Mouse (Mus musculus): ENCODE measurements around the gene Tagap.
A peak's percentile ranks its signal among the peaks of the same experiment; 100 is the strongest.

Gene Tagap

DNA sequence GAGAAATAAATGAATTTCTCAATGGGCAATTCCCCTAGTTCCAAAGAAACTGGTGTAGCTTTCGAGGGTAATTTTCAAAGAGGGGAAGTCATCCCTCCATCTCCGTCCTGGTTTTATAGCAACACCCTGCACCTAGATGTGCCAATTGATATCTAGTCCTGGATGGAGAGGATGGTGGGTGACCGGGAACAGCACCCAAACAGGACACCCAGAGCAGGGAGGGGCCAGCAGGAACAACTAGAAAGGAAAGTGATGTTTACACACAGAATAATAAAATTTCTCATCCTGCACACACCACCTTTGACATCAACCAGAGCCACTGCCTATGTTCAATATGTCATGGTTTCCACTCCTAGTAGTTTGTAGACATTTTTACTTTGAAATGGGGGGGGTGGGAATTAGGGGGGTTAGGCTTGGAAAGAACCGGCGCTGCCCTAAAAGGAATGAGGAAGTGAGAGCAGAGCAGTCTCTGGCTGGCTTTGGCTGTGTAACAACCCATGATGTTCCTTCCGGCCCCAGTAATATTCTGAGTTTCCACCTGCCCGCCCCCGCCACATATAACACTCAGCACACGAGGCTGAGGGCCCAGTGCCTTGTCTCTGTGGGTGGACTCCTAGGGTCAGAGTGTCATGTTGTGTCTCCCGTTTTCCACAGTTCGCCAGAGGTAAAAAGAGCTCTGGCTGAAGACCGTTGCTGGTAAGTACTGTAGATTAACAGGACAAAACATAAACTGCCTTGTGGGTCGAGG is at the start of gene Tagap:
TSS of gene Tagap (plus strand) at position 588 of the 748 bp plus-strand sequence.
- no peak for DNase-seq

DNA sequence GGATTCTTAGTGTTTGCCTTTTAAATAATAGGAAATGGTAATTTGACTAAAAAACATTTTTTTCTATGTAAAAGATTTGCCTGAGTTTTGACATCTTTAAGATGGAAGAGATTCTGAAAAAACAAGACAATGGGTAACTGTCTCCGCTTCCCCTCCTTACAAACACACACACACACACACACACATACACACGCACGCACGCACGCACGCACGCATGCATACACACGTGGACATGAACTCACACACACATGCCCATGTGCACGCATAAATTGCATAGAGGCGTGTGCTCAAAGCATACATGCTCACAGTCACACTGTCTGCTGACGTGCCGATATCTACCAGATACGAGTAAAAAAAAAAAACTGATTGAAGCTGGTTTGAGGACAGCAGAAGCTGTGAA is 49.3 kb upstream of the Tagap start:
- DNase-seq, result no peak

DNA sequence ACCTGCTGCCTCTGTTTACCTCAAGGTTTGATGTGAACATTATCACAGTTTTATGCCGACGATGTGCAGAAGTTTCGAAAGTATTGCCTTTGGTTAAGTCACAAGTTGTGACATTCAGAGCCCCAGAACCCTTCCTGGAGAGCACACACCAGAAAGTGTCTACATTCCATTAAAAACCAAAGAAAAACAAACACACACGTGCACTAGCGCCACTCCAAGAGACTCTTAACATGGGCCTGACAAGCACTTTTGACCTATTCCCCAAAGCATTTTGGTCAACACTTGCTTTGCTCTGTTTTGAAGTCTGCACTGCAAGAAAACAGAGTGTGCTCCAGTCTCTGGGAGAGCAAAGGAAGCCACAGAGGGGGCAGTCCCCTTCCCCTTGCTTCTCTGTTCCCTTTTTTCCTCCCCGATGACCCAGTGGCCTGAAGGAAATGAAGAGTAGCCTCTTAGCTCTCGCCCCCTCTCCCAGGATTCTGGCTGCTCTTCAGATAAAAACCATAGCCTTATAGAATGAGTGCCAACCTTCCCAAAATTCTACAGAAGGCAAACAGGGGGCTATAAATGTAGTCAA is 48.5 kb upstream of the Tagap start:
- DNase-seq, result no peak

DNA sequence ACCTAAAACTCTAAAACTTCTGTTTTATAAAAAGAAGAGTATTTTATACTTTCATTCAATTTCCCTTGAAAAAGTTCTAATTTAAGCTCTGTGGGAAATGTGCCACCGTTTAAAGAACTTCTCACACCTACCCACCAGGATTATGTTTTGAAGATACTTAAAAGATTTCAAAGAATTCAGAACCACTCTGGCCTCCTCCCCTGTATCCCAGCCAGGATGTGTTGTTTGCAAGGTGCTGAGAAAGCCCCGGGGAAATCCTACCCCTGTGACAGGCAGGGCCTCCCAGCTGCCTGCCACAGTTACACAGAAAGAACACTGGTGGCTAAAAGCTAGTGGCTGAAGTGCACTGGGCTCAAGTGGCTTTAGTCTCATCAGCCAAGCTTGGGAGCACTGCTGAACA is 47.9 kb upstream of the Tagap start:
- no peak for DNase-seq

DNA sequence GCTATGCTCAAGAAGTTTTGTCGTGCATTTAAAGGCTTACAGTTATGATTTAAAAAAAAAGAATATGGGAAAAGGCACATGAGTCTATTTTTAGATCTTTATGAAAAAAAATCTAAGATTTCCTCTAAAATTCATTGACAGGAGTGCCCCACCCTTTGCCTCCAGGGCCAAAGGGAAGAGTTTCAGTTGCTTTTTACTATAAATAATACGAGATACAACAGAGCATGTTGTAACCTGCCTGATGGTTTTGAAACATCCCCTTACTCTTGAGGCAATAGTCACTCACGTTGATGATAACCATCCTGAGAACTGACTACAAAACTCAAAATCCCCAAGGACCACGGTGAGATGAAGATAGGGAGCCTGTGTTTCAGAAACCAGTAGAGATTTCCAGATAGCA is 46.3 kb upstream of the Tagap start:
- no peak for DNase-seq

DNA sequence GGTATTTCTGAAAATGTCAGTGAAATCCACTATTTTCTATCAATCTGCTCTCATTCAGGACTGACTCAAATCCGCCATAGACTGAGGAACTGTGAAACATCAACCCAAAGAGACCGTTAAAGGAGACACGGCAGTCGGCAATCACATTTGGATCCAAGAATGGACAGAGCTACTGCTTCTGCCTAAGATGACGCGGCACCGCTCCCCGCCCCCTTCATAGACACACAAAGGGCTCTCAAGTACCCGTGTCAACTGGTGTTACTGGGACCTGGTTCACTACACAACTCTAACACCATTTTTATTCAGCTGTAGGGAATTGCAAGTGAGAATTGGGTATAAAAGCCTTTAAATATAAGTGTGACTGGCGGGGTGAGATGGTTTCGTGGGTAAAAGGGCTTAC is 42.7 kb upstream of the Tagap start:
- DNase-seq, result no peak

DNA sequence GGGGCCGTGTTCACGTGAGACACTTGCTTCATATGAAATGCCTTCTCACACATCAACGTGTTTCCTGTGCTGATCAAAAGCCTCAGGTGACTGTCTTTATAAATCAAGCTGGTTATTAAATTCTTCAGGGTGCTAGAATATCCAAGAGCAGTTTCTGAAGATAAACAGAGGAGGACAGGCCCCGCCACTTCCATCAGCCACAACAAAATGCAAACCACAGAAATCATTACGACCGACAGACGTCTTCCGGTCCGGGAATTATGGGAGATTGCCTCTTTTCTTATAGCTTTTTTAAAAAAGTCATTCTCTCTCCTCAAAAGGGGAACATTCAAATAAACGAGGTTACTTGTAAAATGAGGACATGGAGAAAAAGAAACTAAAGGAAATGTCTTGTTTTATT is 41.2 kb upstream of the Tagap start:
- DNase-seq, result no peak

DNA sequence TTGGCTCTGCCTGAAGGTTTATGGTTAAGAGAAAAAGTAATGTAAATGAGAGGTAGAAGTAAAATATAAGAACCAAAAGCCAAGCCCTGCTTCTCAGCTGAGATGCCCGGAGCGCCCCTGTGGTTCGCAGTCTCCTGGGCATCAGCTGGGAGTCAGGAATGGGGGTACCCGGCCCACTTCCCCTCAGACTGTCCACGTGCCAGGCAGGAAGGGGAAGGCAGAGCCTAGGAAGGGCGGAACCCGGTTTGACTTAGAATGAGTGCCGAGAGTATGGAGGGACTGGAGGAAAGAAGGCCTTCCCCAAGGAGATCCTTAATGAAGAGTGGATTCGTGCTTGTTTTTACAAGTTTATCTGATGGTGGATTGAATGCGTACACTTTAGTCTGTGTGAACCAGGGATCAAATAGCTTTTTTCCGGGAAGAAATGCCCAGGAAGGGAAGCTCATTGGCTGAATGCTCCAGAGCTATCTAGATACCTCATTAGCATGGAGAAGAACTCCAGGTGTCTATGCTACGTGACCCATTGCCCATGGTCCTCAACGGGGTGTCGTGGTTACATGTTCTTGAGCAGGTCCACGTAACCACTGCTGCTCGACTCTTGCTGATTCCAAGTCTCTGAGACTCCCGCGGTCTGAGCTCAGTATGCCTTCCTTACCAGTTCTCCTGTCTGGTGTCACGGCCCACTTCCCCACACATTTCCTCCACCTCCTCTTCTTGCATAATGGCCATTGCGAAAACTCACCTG is 38.6 kb upstream of the Tagap start:
- no peak for DNase-seq

DNA sequence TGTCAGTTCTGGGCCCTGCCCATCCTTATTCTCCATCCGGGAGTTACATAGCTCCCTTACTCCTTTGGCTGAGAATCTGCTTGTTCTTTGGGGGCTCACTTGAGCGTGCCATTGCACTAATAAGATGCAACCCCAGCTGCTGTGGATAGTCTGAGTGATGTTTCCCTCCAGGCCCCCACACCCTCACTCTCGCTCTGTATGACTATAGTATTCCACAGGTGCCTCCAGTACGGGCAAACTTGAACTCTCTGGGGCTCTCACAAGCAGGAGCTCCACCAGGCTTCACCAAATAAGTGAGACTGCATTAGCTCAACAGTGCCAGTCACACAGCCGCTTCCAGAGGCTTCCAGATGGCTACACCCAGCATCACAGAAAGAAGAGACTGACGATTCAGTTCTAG is 37.5 kb upstream of the Tagap start:
- DNase-seq, result no peak

DNA sequence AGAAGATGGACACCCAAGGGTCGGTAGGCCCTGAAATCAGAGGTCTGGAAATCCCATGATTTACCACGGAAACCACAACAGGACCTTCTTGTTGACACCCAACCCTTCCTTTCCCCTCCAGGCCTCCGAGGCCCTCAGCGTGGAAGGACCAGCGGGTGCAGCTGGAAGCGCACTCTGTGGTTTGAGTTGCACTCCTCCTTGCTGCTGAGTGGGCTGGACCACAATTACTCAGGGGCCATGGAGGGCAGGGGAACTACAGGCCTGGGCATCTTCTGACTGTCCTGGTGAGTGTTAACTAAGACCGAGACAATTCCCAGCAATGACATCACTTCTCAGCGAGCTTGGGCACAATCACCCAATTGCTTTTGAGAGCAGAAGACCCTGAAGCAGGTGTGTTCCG is 36.8 kb upstream of the Tagap start:
- DNase-seq, result no peak

DNA sequence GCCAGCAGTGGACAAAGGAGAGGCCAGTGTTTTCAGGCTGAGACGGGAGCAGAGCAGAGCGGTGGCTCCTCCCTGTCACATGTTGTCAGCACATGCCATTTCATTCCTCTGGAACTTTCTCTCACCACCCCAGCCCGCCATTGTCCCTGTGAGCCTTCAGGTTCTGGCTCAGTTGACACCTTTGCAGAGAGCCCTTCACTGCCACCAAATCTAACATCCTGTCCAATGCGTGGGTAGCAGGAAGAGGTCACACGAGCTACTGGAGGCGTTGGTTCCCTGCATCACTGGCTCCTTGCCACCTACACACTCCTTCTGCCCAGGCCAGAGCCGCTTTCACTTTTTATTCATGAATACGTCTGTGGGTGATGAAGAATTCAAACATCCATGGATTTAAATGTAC is 33.1 kb upstream of the Tagap start:
- DNase-seq, result no peak

DNA sequence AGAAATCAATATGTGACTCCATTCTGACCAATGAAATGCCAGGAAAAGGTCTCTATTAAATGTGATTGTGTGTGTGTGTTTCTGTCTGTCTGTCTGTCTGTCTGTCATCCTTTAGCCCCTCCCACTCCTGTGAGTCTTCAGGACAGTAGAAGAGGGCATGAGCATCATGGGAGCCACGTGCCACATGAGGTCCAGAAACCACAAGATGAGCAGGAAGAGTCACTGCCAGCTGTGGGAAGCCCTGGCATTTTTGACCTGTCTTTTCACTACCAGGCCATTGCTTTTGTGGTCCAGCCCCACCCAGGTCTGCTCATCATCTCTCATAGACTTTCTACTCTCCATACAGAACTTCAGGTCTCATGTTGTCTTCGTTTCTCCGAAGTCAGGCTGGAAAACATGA is 31.7 kb upstream of the Tagap start:
- no peak for DNase-seq

DNA sequence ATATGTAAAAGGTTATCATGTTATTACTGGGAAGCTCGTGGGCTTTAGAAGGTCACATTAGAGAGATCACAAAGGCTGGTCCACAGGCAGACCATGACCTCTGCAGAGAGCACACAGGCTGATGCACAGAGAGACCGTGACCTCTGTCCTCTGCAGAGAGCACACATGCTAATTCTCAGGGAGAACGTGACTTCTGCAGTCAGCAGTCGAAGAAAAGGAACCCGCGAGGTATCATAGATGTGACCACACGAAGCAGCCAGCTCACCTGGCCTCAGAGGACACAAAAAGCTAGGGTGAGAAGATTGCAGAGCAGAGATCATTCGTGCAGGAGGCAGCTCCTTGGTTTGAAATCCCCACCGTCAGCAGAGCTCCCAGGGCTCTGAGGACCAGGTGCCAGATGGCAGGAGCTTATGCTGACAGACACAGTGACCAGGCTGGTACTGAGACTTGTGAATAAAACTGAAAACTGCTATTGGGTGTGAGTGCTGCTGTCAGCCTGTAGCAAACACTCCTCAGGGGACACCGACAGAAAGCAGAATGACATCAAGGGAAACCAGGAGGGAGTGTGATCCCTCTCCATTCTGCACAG is 29.7 kb upstream of the Tagap start:
- peak in 1 of 2 experiments; percentile 13 for DNase-seq

DNA sequence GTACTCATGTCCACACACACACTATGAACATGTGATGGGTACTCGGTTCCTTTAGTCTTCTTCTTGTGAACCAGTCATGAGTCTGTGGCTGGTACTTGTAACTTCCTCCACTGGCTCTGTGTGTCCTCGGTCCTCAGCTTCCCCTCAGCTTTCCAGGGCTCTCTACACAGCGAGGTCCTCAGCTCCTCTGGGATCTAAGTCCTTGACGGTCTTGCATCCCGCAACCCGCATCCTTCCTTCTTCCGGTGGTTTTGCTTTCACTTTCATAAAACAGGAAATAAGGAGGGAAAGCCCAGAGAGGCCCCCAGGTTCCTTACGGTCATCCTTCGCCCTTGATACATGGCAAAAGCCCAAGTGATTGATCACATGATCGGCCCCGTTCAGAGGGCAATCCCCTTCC is 28.7 kb upstream of the Tagap start:
- DNase-seq, result no peak

DNA sequence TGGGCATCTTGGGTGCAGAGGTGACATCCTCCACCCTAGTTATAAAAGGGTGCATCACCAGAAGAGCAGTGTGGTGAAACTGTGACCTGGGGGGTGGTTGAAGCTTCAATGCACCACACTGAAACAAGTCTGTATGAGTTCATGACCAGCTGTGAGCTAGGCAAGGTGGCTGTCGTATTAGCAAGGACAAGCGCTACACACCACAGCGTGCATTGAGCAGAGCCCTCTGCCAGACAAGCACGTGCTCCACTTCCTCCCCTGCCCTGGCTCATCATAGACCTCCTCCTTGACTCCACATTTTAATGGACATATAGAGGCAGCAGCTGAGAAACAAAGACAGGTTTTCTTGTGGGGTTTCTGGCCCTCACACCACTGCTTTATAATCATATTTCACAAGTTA is 28.0 kb upstream of the Tagap start:
- no peak for DNase-seq

DNA sequence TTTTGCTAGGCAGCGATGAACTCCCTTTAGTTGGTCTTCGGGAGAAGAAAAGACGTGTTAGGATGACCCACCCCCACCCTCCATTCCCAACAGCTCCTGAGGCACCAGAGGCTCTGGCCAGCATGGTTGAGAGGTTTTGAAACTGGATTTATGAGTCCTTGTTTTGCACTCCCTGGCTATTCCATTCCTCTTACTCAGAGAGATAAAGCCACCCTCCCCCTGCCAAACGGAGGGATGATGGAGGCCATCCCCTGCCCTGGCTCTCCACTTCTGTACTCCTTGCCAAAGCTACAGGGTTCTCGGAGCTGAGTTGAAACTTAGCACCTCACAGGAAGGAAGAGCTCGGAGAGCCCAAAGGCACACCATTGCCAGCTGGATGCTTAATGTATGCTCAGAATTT is 26.6 kb upstream of the Tagap start:
- DNase-seq, result no peak

DNA sequence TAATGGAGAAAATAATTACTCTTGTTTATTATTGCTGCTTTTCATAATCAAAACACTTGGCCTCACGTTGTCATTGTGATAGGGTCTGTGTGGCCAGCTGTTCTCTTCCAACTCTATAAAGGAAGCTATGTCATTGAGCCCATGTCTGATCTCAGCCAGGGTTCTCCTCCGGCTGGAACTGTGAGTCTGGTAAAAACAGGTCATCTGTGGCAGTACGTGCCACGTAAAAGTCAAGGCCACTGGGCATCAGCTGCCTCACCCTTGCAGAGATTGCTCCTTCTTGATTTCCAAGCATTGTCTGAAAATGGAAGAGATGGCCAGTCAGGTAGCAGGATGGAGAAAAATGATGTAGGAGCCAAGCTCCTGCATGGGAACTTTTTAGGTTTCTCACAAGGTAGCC is 25.8 kb upstream of the Tagap start:
- no peak for DNase-seq

DNA sequence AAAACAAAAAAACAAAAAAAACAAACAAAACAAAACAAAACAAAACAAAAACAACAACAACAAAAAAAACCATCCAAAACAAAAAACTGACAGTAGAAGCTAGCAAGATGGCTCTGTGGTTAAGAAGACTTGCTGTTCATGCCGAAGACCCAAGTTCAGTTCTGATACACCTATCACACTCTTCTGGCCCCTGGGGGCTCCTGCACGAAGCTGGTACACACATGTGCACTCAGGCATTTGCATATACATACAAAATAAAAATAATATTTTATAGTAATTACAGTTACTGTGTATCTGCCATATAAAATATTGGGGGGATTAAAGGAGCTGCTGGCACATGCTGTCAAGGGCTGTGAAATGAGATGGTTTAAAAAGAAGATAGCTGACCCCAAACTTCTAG is 24.3 kb upstream of the Tagap start:
- DNase-seq, result no peak

DNA sequence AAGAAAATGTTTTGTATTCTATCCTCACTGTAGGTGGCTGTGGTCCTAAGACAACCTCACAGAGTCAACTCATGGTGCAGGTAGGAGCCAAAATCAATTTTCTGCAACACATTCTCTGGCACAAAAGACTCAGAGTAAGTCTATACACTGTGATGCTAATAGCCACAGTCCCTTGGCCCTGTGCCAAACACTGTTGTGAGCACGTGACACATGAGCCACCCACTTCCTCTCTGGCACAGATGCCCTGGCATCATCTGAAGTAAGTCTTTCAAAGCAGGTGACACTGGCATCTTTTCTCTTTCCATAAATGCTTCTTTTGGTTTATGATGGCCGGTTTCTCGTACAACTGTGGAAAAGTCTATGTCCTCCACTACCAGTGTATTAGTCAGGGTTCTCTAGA is 23.4 kb upstream of the Tagap start:
- peak in 1 of 2 experiments; percentile 17 for DNase-seq

DNA sequence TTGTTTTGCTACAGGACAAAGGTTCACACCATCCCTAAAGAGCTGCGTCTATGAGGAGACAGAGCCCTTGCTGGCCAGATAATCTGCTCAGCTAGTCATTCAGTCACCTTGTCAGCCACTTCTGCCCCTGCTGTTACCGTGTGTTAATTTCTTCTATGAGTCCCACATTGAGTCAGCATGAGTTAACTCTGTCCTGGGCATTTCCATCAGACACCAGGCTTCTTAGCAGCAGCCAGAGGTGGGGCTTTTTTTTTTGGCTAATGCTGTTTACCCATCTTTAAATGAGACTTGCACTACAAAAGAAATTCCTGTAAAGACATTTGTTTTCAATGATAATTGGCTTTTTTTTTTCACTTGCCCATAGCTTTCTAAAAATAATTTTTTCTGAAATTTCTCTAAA is 20.8 kb upstream of the Tagap start:
- no peak for DNase-seq

DNA sequence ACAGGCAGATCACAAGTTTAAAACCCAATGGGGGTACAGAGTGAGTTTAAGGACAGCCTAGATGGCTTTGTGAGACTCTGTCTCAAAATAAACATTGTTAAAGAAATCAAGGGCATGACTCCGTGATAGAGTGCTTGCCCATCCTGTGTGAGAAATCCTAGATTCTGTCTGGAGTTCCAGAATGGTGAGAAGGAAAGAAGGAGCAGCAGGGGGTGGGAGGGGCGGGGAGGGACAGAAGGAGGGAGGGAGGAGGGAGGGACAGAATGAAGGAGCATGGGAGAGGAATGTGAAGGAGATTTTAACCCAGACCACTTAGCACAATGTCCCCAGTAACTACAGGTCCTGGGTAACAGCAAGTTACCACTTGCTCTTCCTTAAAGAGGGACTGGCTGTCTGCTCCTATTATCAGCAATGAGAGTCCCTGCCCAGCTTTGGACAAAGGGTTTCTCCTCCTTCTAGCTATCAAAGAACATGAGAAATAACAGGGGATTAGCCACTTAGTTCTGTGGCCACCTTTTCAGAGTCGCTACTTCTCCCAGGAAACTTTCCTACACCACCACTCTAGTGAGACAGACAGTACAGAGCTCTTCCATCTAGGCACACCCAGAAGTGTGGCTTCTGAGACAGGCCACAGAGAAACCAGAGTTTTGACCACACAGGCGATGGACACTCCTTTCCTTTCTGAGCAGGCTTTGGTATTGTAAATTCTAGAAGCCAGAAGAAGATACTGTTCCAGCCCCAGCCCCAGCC is 19.7 kb upstream of the Tagap start:
- DNase-seq, result no peak

DNA sequence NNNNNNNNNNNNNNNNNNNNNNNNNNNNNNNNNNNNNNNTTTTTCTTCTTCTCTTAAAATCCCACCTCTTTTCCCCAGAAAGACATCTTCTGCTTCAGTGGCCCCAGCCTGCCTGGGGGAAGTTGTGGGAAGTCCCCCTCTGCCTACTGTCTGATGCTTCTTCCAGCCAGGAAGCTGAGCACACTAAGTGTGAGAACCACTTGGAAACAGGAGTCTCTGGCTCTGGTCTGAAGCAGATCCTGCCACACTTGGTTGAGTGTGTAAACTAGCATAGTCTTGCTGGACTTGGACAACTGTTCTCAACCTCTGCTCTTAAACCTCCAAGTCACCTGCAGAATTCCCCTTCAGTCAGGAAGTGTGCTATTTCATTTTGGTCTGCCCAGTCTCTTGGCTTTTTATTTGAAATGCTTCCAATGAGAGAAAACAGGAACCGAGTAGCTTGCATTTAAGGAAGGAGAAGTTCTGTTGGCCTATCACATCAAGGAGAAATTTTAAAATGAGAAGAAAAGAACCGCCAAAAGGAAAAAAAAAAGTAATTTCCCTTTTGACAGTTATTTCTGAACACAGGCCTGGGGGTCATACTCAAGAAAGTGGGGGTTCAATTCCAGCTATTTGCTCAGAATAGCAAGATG is 11.1 kb upstream of the Tagap start:
- DNase-seq, result no peak

DNA sequence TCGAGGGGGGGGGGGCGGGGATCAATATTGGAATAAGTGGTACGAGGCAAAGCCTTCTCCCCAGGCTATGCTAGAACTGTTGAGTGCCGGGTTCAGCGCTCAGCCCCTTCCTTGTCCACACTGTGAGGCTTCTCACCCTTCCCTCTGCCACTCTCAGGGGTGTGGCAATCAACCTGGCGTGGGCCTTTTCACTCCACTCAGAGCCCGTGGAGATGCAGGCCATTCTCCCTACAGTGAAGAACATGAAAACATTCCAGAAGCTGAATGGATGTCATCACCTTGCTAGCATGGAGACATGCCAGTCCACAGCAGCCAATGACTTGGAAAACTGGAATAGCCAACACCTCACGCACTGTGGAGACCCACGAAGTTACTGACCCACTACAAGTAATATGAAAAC is 10.0 kb upstream of the Tagap start:
- no peak for DNase-seq
